Mouse (Mus musculus) CH12.LX (cell line): Measurements from ENCODE around the gene Nmral1.

Source experiments
- BHLHE40 ChIP-seq: IDR thresholded peaks from 2 replicates; pipeline ENCODE4 v1.6.1; 2011; ENCODE audit warnings: mild to moderate bottlenecking, low read depth, low read length, improper control_type of control experiment
- CHD1 ChIP-seq: IDR thresholded peaks from 2 replicates; pipeline ENCODE4 v1.6.1; 2012; ENCODE audit warnings: low read depth, low read length, improper control_type of control experiment, inconsistent platforms
- CHD2 ChIP-seq: IDR thresholded peaks from 2 replicates; pipeline ENCODE4 v1.6.1; 2011; ENCODE audit warnings: low read length, improper control_type of control experiment
- CTCF ChIP-seq, 2 experiments: IDR thresholded peaks in 1 of 2; conservative IDR thresholded peaks in 1 of 2; 2 replicates each; pipeline ENCODE4 v1.5.1; 2011 to 2012; ENCODE audit warnings: low read depth in 2 of 2, low read length in 2 of 2, improper control_type of control experiment in 1 of 2, inconsistent platforms in 1 of 2, mild to moderate bottlenecking in 1 of 2, moderate library complexity in 1 of 2
- E2F4 ChIP-seq: IDR thresholded peaks from 2 replicates; pipeline ENCODE4 v1.6.1; 2011; ENCODE audit warnings: low read depth, low read length, improper control_type of control experiment; ENCODE audit not compliant: insufficient replicate concordance
- EP300 ChIP-seq: IDR thresholded peaks from 2 replicates; pipeline ENCODE4 v1.6.1; 2011; ENCODE audit warnings: low read length, improper control_type of control experiment
- GABPA ChIP-seq: IDR thresholded peaks from 2 replicates; pipeline ENCODE4 v1.6.1; 2012; ENCODE audit warnings: low read depth, low read length, improper control_type of control experiment, inconsistent platforms; ENCODE audit not compliant: insufficient replicate concordance
- HCFC1 ChIP-seq: IDR thresholded peaks from 2 replicates; pipeline ENCODE4 v1.6.1; 2012; ENCODE audit warnings: low read depth, mild to moderate bottlenecking, inconsistent platforms, low read length, improper control_type of control experiment
- POLR2A ChIP-seq: IDR thresholded peaks from 2 replicates; pipeline ENCODE4 v1.6.1; 2011; ENCODE audit warnings: low read depth, mild to moderate bottlenecking, improper control_type of control experiment, low read length
- RCOR1 ChIP-seq: conservative IDR thresholded peaks from 2 replicates; pipeline ENCODE4 v1.6.1; 2012; ENCODE audit warnings: low read depth, mild to moderate bottlenecking, inconsistent platforms, low read length, improper control_type of control experiment
- TBP ChIP-seq: conservative IDR thresholded peaks from 2 replicates; pipeline ENCODE4 v1.6.1; 2011; ENCODE audit warnings: low read depth, low read length, improper control_type of control experiment
- USF1 ChIP-seq: IDR thresholded peaks from 2 replicates; pipeline ENCODE4 v1.6.1; 2014; ENCODE audit warnings: low read depth, mild to moderate bottlenecking, inconsistent platforms, low read length, improper control_type of control experiment

- TF ChIP-seq CHD1 = no peak
- no peak for TF ChIP-seq EP300
- TF ChIP-seq CTCF (conservative IDR thresholded peaks at IDR 0.05 in 1 of 2, IDR thresholded peaks at IDR 0.05 in 1 of 2; ENCODE audit: low read depth in 2 of 2, low read length in 2 of 2) = no peak
- no peak for TF ChIP-seq CHD2
- no peak for TF ChIP-seq POLR2A
- no peak for TF ChIP-seq HCFC1
- TF ChIP-seq E2F4 = no peak
- no peak for TF ChIP-seq TBP
- no peak for TF ChIP-seq GABPA
- no peak for TF ChIP-seq USF1
- no peak for TF ChIP-seq BHLHE40
- no peak for TF ChIP-seq RCOR1
Measured at GRCm38 (mm10) chr16:4742186-4742585, 23.0 kb upstream of the Nmral1 start.
